Mouse (Mus musculus): ENCODE data around the gene Tnrc18.
A peak's percentile ranks its signal among the peaks of the same experiment; 100 is the strongest.
"Not testable (repeated sequence)": the region's sequence is repeated elsewhere in the genome, so short reads cannot be mapped to it uniquely, and the experiment has no call there.

The Tnrc18 gene

GRCm38 (mm10) chr5:142817524-142818434 lies at the start of gene Tnrc18:
Gene Tnrc18, minus strand, starts transcription at chr5:142817662.
- DNase-seq (ENCODE audit: low spot score) = peak; percentile 98

GRCm38 (mm10) chr5:142857763-142858229 lies 40.3 kb upstream of the Tnrc18 start:
- DNase-seq (ENCODE audit: low spot score) = no peak

- no peak for DNase-seq (ENCODE audit: low spot score)
Observed at GRCm38 (mm10) chr5:142856408-142856807, 38.9 kb upstream of the Tnrc18 start.

GRCm38 (mm10) chr5:142854877-142855276 lies 37.4 kb upstream of the Tnrc18 start:
- no peak for DNase-seq (ENCODE audit: low spot score)

GRCm38 (mm10) chr5:142853585-142853984 lies 36.1 kb upstream of the Tnrc18 start:
- no peak for DNase-seq (ENCODE audit: low spot score)

GRCm38 (mm10) chr5:142851681-142852049 lies 34.2 kb upstream of the Tnrc18 start:
- DNase-seq (ENCODE audit: low spot score) = no peak

GRCm38 (mm10) chr5:142850916-142851680 lies 33.6 kb upstream of the Tnrc18 start:
- DNase-seq (ENCODE audit: low spot score) = no peak

- DNase-seq (ENCODE audit: low spot score) = no peak
Observed at GRCm38 (mm10) chr5:142850476-142850875, 33.0 kb upstream of the Tnrc18 start.

GRCm38 (mm10) chr5:142848911-142849310 lies 31.4 kb upstream of the Tnrc18 start:
- DNase-seq (ENCODE audit: low spot score) = no peak

- DNase-seq (ENCODE audit: low spot score) = no peak
Observed at GRCm38 (mm10) chr5:142848149-142848548, 30.7 kb upstream of the Tnrc18 start.

GRCm38 (mm10) chr5:142844467-142844866 lies 27.0 kb upstream of the Tnrc18 start:
- no peak for DNase-seq (ENCODE audit: low spot score)

GRCm38 (mm10) chr5:142842137-142842642 lies 24.7 kb upstream of the Tnrc18 start:
- no peak for DNase-seq (ENCODE audit: low spot score)

- DNase-seq (ENCODE audit: low spot score) = no peak
Observed at GRCm38 (mm10) chr5:142841372-142842136, 24.1 kb upstream of the Tnrc18 start.

GRCm38 (mm10) chr5:142837427-142837826 lies 20.0 kb upstream of the Tnrc18 start:
- DNase-seq (ENCODE audit: low spot score) = not testable (repeated sequence)

- no peak for DNase-seq (ENCODE audit: low spot score)
Observed at GRCm38 (mm10) chr5:142836891-142837290, 19.4 kb upstream of the Tnrc18 start.

- DNase-seq (ENCODE audit: low spot score) = no peak
Observed at GRCm38 (mm10) chr5:142833646-142834438, 16.4 kb upstream of the Tnrc18 start.

GRCm38 (mm10) chr5:142826131-142826530 lies 8.7 kb upstream of the Tnrc18 start:
- DNase-seq (ENCODE audit: low spot score) = no peak

- no peak for DNase-seq (ENCODE audit: low spot score)
Observed at GRCm38 (mm10) chr5:142825665-142826064, 8.2 kb upstream of the Tnrc18 start.

GRCm38 (mm10) chr5:142824091-142824490 lies 6.6 kb upstream of the Tnrc18 start:
- no peak for DNase-seq (ENCODE audit: low spot score)

GRCm38 (mm10) chr5:142823096-142824062 lies 5.9 kb upstream of the Tnrc18 start:
- peak; percentile 75 for DNase-seq (ENCODE audit: low spot score)
